Mouse (Mus musculus) bone marrow macrophage, adult 2 months (primary cell): ENCODE data around the gene Bcl7c. TPM values are rescaled to one million over a fixed set of nuclear protein-coding genes. Genes with fewer than 3 reads are reported as not detected.
A peak's percentile ranks its signal among the peaks of the same experiment; 100 is the strongest.
"Not testable (repeated sequence)": the region's sequence is repeated elsewhere in the genome, so short reads cannot be mapped to it uniquely, and the experiment has no call there.

Experiments used
- H3K27ac ChIP-seq: 2 replicates; pipeline ENCODE4 v1.5.1; 2012; ENCODE audit warnings: low read depth, low read length; ENCODE audit not compliant: insufficient read depth
- H3K4me1 ChIP-seq: 2 replicates; pipeline ENCODE4 v1.6.1; 2012; ENCODE audit warnings: low read length; ENCODE audit not compliant: control insufficient read depth, insufficient read depth
- H3K4me3 ChIP-seq: 2 replicates; pipeline ENCODE4 v1.5.1; 2012; ENCODE audit warnings: mild to moderate bottlenecking, low read length, moderate library complexity; ENCODE audit not compliant: insufficient read depth
- CTCF ChIP-seq: IDR thresholded peaks from 2 replicates; pipeline ENCODE4 v1.5.1; 2012; ENCODE audit warnings: low read depth, mild to moderate bottlenecking, low read length, moderate library complexity
- POLR2A ChIP-seq: IDR thresholded peaks from 2 replicates; pipeline ENCODE4 v1.6.1; 2012; ENCODE audit warnings: mild to moderate bottlenecking, low read depth, low read length, borderline replicate concordance
- polyA plus RNA-seq: library from polyadenylated mRNA; stranded (reverse); fragments of >200 nt; gene quantifications from 2 replicates; pipeline ENCODE4 v1.2.4, GENCODE M21; 2012; ENCODE audit not compliant: missing spikeins, insufficient read depth, insufficient read length

Bcl7c gene
- polyA plus RNA-seq, 1 experiment: 30.4 TPM

GRCm38 (mm10) chr7:127656946-127657345 lies 51.8 kb downstream of the Bcl7c start:
- TF ChIP-seq CTCF (peak; percentile 62), POLR2A (no peak)
- H3K4me3 ChIP-seq: no peak overlapping the region
- H3K4me1 ChIP-seq: no peaks in the 10 kb centered on the region

GRCm38 (mm10) chr7:127654318-127654717 lies 54.4 kb downstream of the Bcl7c start:
- Histone ChIP-seq H3K27ac (no peak overlapping the region), H3K4me3 (no peak overlapping the region), H3K4me1 (no peaks in the 10 kb centered on the region)
- no peak for TF ChIP-seq POLR2A
- no peak for TF ChIP-seq CTCF

More at GRCm38 (mm10) chr7:127656946-127657345, 51.8 kb downstream of the Bcl7c start:
- H3K27ac ChIP-seq: no peak overlapping the region

- no peak overlapping the region for H3K4me3 ChIP-seq
- H3K27ac ChIP-seq: no peak overlapping the region
- TF ChIP-seq CTCF (no peak), POLR2A (no peak)
- no peaks in the 10 kb centered on the region for H3K4me1 ChIP-seq
These were observed 56.7 kb downstream of the Bcl7c start for GRCm38 (mm10) chr7:127652050-127652449.

- no peak overlapping the region for H3K4me3 ChIP-seq
- no peaks in the 10 kb centered on the region for H3K4me1 ChIP-seq
- TF ChIP-seq CTCF (no peak), POLR2A (no peak)
- no peak overlapping the region for H3K27ac ChIP-seq
These were observed 57.1 kb downstream of the Bcl7c start for GRCm38 (mm10) chr7:127651624-127652023.

GRCm38 (mm10) chr7:127649206-127649605 lies 59.5 kb downstream of the Bcl7c start:
- TF ChIP-seq CTCF: no peak
- TF ChIP-seq POLR2A: no peak
- Histone ChIP-seq H3K4me3 (no peak overlapping the region), H3K4me1 (no peaks in the 10 kb centered on the region), H3K27ac (no peak overlapping the region)

GRCm38 (mm10) chr7:127648516-127649201 lies 60.1 kb downstream of the Bcl7c start:
- Histone ChIP-seq H3K4me1 (no peaks in the 10 kb centered on the region), H3K27ac (no peak overlapping the region), H3K4me3 (no peak overlapping the region)
- TF ChIP-seq POLR2A (no peak), CTCF (no peak)

- H3K27ac ChIP-seq, H3K4me3 ChIP-seq, H3K4me1 ChIP-seq: not testable (repeated sequence)
These were observed 61.2 kb downstream of the Bcl7c start for GRCm38 (mm10) chr7:127647576-127647975.

- Histone ChIP-seq H3K4me1 (no peaks in the 10 kb centered on the region), H3K27ac (no peak overlapping the region), H3K4me3 (no peak overlapping the region)
- no peak for TF ChIP-seq CTCF
- no peak for TF ChIP-seq POLR2A
These were observed 62.4 kb downstream of the Bcl7c start for GRCm38 (mm10) chr7:127646363-127646762.

- no peak overlapping the region for H3K4me3 ChIP-seq
- no peak overlapping the region for H3K27ac ChIP-seq
- no peaks in the 10 kb centered on the region for H3K4me1 ChIP-seq
- no peak for TF ChIP-seq CTCF
- no peak for TF ChIP-seq POLR2A
These were observed 66.5 kb downstream of the Bcl7c start for GRCm38 (mm10) chr7:127642254-127642653.

- Histone ChIP-seq H3K27ac (no peak overlapping the region), H3K4me1 (no peaks in the 10 kb centered on the region), H3K4me3 (no peak overlapping the region)
- no peak for TF ChIP-seq POLR2A
- no peak for TF ChIP-seq CTCF
These were observed 67.5 kb downstream of the Bcl7c start for GRCm38 (mm10) chr7:127641260-127641659.

- no peak for TF ChIP-seq CTCF
- no peak for TF ChIP-seq POLR2A
- Histone ChIP-seq H3K4me1 (no peaks in the 10 kb centered on the region), H3K4me3 (peak overlapping the region; percentile 42), H3K27ac (no peak overlapping the region)
These were observed 71.8 kb downstream of the Bcl7c start for GRCm38 (mm10) chr7:127636963-127637362.
